Mouse (Mus musculus): ENCODE measurements around the gene Akain1.

GRCm38 (mm10) chr17:69417724-69418373 lies 21.3 kb upstream of the Akain1 start:
- TF ChIP-seq CTCF (IDR thresholded peaks at IDR 0.05; ENCODE audit: low read depth) = no peak
- TF ChIP-seq EP300 (IDR thresholded peaks at IDR 0.05; ENCODE audit: low read depth) = no peak
